Mouse (Mus musculus) limb, embryonic 11.5 days (tissue): ENCODE results near the gene Spdl1. TPM values are rescaled to one million over a fixed set of nuclear protein-coding genes. Genes with fewer than 3 reads are reported as not detected.

Experiments used
- ATAC-seq: fragments of 200-750 bp; cut with Nextera tagmentation; 2 replicates; pipeline ENCODE4 v1.8.0; 2017; ENCODE audit warnings: low read depth; ENCODE audit not compliant: insufficient number of reproducible peaks, low FRiP score, low TSS enrichment
- DNase-seq: peaks from one replicate; pipeline ENCODE4 v3.0.0-alpha.2; 2015; ENCODE audit warnings: low spot score
- H3K27ac ChIP-seq: fragments of 300-500 bp; sonication (generic); replicated peaks from 2 replicates; pipeline ENCODE4 v1.5.1; 2014; ENCODE audit warnings: low read depth, mild to moderate bottlenecking, low read length
- H3K27me3 ChIP-seq: fragments of 300-500 bp; sonication (generic); 2 replicates; pipeline ENCODE4 v1.6.1; 2014; ENCODE audit warnings: mild to moderate bottlenecking, low read length, mixed read lengths; ENCODE audit not compliant: control insufficient read depth, insufficient read depth
- H3K36me3 ChIP-seq: fragments of 300-500 bp; sonication (generic); 2 replicates; pipeline ENCODE4 v1.6.1; 2014; ENCODE audit warnings: mild to moderate bottlenecking, low read length, moderate library complexity, mixed read lengths; ENCODE audit not compliant: control insufficient read depth, insufficient read depth
- H3K4me1 ChIP-seq: fragments of 300-500 bp; sonication (generic); 2 replicates; pipeline ENCODE4 v1.6.1; 2014; ENCODE audit warnings: low read length, mixed read lengths; ENCODE audit not compliant: control insufficient read depth, insufficient read depth
- H3K4me2 ChIP-seq: fragments of 300-500 bp; sonication (generic); 2 replicates; pipeline ENCODE4 v1.6.1; 2014; ENCODE audit warnings: low read depth, mild to moderate bottlenecking, moderate library complexity; ENCODE audit not compliant: severe bottlenecking
- H3K4me3 ChIP-seq: fragments of 300-500 bp; sonication (generic); 2 replicates; pipeline ENCODE4 v1.5.1; 2014; ENCODE audit warnings: low read depth, low read length
- H3K9ac ChIP-seq: fragments of 300-500 bp; sonication (generic); 2 replicates; pipeline ENCODE4 v1.6.1; 2014; ENCODE audit warnings: mild to moderate bottlenecking, low read length
- H3K9me3 ChIP-seq: fragments of 300-500 bp; sonication (generic); 2 replicates; pipeline ENCODE4 v1.6.1; 2016; ENCODE audit warnings: low read length; ENCODE audit not compliant: control insufficient read depth
- WGBS: fragments of 180-500 bp; shearing (Covaris S2); extraction: QIAGEN DNeasy Blood & Tissue Kit; methylation state at CpG from one replicate; pipeline ENCODE4 v1.1.7; 2014; 5-methylcytosine and 5-hydroxymethylcytosine counted together
- polyA plus RNA-seq: library from polyadenylated mRNA; unstranded; fragments of >200 nt; fragmentation: Nextera tagmentation; extraction: Ambion mirVana; gene quantifications from 2 replicates; pipeline ENCODE4 v1.2.1, GENCODE M21; 2014

The Spdl1 gene
- 34.0 and 37.0 TPM in 2 replicates for polyA plus RNA-seq

GRCm38 (mm10) chr11:34833318-34834086 is at the start of gene Spdl1:
Gene Spdl1 (minus strand): TSS chr11:34833641.
- Histone ChIP-seq H3K27ac (peak within 1 kb of the TSS; percentile 53; the same call in 1 of the 2 replicates), H3K27me3 (no peaks in the 10 kb centered on the region)
- under 1% methylated on average over 49 of the region's 49 CpGs for WGBS

DNA sequence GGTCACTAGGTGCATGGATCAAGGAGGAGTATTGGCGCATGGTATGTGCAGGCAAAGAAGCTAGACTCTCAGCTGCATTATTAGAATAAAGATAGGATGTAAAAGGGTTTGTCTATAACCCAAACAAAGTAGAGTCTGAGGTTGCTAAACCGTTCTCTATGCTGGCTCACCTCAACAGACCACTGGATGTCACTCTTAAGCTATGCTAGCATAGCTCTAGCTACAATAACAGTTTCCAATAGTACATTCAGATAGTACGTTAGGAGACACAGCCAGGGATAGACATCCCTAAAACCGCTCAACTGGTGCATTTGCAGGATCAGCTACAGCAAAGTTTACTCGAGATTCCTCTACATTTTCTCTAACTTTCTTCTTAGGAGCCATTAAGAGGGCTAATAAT is 48.1 kb upstream of the Spdl1 start:
- no peaks in the 10 kb centered on the region for H3K36me3 ChIP-seq
- WGBS, result 38% methylated on average over 5 of the region's 5 CpGs
- no peak overlapping the region for H3K27ac ChIP-seq
- no peaks in the 10 kb centered on the region for H3K27me3 ChIP-seq
- no peaks in the 10 kb centered on the region for H3K4me1 ChIP-seq
- no peak overlapping the region for H3K9ac ChIP-seq
- H3K9me3 ChIP-seq, result no peaks in the 10 kb centered on the region
- no peak overlapping the region for H3K4me3 ChIP-seq
- 0 out of 2 replicates have a peak, but pooled peaks have one; percentile 44 for ATAC-seq
- no peak overlapping the region for H3K4me2 ChIP-seq
- DNase-seq, result peak; percentile 32

More at GRCm38 (mm10) chr11:34833318-34834086, at the start of gene Spdl1:
- ATAC-seq, result peak; percentile 95
- Histone ChIP-seq H3K4me1 (no peaks in the 10 kb centered on the region), H3K4me3 (peak within 1 kb of the TSS; percentile 64), H3K9ac (peak within 1 kb of the TSS; percentile 74), H3K4me2 (peak within 1 kb of the TSS; percentile 57), H3K9me3 (no peaks in the 10 kb centered on the region), H3K36me3 (peaks cover 12% of the 10 kb centered on the region; the same call in 1 of the 2 replicates)
- peak; percentile 98 for DNase-seq

- no peak overlapping the region for H3K4me3 ChIP-seq
- no peaks in the 10 kb centered on the region for H3K4me1 ChIP-seq
- DNase-seq (no peak), ATAC-seq (no peak)
- WGBS, result 74% methylated on average over 1 of the region's 1 CpGs
- no peak overlapping the region for H3K4me2 ChIP-seq
- no peak overlapping the region for H3K9ac ChIP-seq
- no peak overlapping the region for H3K27ac ChIP-seq
- H3K36me3 ChIP-seq, result no peaks in the 10 kb centered on the region
- H3K27me3 ChIP-seq, result no peaks in the 10 kb centered on the region
- H3K9me3 ChIP-seq, result no peaks in the 10 kb centered on the region
These were observed 46.2 kb upstream of the Spdl1 start for GRCm38 (mm10) chr11:34879678-34880077.

DNA sequence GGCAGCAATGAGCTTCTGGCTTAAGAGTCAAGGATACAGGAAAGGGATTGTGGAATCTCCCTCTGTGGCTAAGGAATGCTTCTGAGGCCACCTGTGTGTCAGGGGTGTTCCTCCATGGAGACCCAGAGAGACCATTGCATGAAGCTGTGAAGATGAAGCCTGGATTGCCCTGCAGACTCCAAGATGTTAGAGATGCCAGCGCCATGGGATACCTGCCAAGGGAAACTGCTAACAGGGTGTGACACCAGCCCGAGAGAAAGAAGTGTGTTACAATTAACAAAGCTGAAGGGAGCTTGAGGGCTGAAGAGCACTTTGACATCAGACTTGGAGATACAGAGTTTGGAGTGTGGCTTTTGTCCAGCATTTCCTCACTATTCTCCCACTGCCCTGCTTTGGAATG is 40.4 kb upstream of the Spdl1 start:
- Histone ChIP-seq H3K4me3 (no peak overlapping the region), H3K27me3 (no peaks in the 10 kb centered on the region), H3K36me3 (no peaks in the 10 kb centered on the region), H3K4me1 (no peaks in the 10 kb centered on the region), H3K9me3 (no peaks in the 10 kb centered on the region), H3K4me2 (no peak overlapping the region), H3K27ac (no peak overlapping the region), H3K9ac (no peak overlapping the region)
- ATAC-seq, result no peak
- WGBS, result 92% methylated on average over 2 of the region's 2 CpGs
- no peak for DNase-seq

DNA sequence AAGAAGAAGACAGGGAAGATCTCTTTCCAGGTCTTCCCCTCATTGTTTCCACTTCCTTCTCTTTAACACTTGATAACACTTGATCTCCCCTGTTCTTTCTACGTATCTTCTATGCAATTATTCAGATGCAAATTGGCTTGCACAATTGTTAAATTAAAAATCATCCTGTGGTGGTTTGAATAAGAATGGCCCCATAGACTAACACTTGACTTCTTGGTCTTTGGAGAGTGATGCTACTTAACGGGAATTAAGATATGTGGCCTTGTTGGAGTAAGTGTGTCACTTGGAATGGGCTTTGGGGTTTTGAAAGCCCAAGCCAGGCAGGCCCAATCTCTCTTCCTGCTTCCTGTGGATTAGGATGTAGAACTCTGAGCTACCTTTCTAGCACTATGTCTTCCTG is 39.0 kb upstream of the Spdl1 start:
- DNase-seq, result no peak
- ATAC-seq, result no peak
- Histone ChIP-seq H3K4me1 (no peaks in the 10 kb centered on the region), H3K4me3 (no peak overlapping the region), H3K27me3 (no peaks in the 10 kb centered on the region), H3K9ac (no peak overlapping the region), H3K27ac (no peak overlapping the region), H3K36me3 (no peaks in the 10 kb centered on the region), H3K4me2 (no peak overlapping the region), H3K9me3 (no peaks in the 10 kb centered on the region)
- WGBS, result 89% methylated on average over 2 of the region's 2 CpGs

GRCm38 (mm10) chr11:34871991-34872390 is 38.5 kb upstream of the Spdl1 start:
- ATAC-seq, result no peak
- no peaks in the 10 kb centered on the region for H3K9me3 ChIP-seq

GRCm38 (mm10) chr11:34871456-34871855 is 38.0 kb upstream of the Spdl1 start:
- Histone ChIP-seq H3K27me3 (no peaks in the 10 kb centered on the region), H3K9ac (no peak overlapping the region), H3K36me3 (no peaks in the 10 kb centered on the region), H3K4me3 (no peak overlapping the region), H3K4me1 (no peaks in the 10 kb centered on the region), H3K4me2 (no peak overlapping the region), H3K27ac (no peak overlapping the region), H3K9me3 (no peaks in the 10 kb centered on the region)
- DNase-seq, result no peak
- 81% methylated on average over 3 of the region's 3 CpGs for WGBS
- ATAC-seq, result no peak

More at GRCm38 (mm10) chr11:34871991-34872390, 38.5 kb upstream of the Spdl1 start:
- H3K27me3 ChIP-seq, result no peaks in the 10 kb centered on the region
- no peak overlapping the region for H3K4me2 ChIP-seq
- no peak overlapping the region for H3K9ac ChIP-seq
- WGBS, result 80% methylated on average over 3 of the region's 3 CpGs
- no peak for DNase-seq
- H3K4me1 ChIP-seq, result no peaks in the 10 kb centered on the region
- no peak overlapping the region for H3K4me3 ChIP-seq
- no peaks in the 10 kb centered on the region for H3K36me3 ChIP-seq
- H3K27ac ChIP-seq, result no peak overlapping the region

- no peaks in the 10 kb centered on the region for H3K36me3 ChIP-seq
- no peak overlapping the region for H3K4me2 ChIP-seq
- ATAC-seq (no peak), DNase-seq (peak; percentile 38)
- H3K9ac ChIP-seq, result no peak overlapping the region
- H3K27ac ChIP-seq, result no peak overlapping the region
- H3K9me3 ChIP-seq, result no peaks in the 10 kb centered on the region
- no peaks in the 10 kb centered on the region for H3K27me3 ChIP-seq
- H3K4me1 ChIP-seq, result no peaks in the 10 kb centered on the region
- whole genome bisulfite sequencing, result 37% methylated on average over 6 of the region's 6 CpGs
- no peak overlapping the region for H3K4me3 ChIP-seq
These were observed 35.2 kb upstream of the Spdl1 start for GRCm38 (mm10) chr11:34868626-34869025.
